Mouse (Mus musculus): ENCODE results near the gene Ak1. TPM values are rescaled to one million over a fixed set of nuclear protein-coding genes. Genes with fewer than 3 reads are reported as not detected.

The Ak1 gene
- total and polyA plus RNA-seq, 3 experiments = 1.4 to 3.9 (median 1.5) TPM

DNA sequence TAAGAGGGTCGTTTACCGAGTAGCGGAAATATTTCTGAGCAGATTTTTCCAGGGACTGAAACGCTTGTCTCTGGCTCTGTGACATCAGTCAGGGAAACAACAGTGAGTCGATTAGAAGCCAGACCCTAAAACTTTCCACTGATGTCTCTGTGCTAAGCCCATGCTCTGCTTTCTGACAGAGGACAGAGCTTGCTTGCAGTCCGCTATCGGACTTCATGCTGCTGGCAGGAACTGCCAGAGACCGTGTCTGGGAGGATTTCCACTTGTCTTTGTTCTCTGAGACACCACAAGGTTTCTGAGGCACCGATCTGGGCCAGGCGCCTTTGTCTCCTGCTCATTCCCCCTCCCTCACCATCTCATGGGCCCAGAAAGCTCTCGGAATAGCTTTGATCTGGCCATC is 46.2 kb downstream of the Ak1 start:
- Histone ChIP-seq H3K27ac (ENCODE audit: insufficient read depth, low read depth) (no peak overlapping the region), H3K79me2 (replicated peaks; ENCODE audit: control insufficient read depth, extremely low read depth, insufficient read depth, poor library complexity, severe bottlenecking) (no peaks in the 10 kb centered on the region), H3K4me2 (ENCODE audit: insufficient read depth, low read depth, poor library complexity, severe bottlenecking) (no peak overlapping the region; the same call in 1 of the 2 replicates), H3K36me3 (replicated peaks in 1 of 2; ENCODE audit: control insufficient read depth in 1 of 2, insufficient read depth in 1 of 2, low read length in 1 of 2) (no peaks in the 10 kb centered on the region), H3K27me3 (replicated peaks) (no peaks in the 10 kb centered on the region), H3K9ac (ENCODE audit: insufficient read depth, low read depth) (no peak overlapping the region), H3K4me1 (ENCODE audit: control insufficient read depth in 1 of 2, insufficient read depth in 2 of 2) (peaks cover 19 to 29% of the 10 kb centered on the region in 2 experiments), H3K4me3 (replicated peaks in 1 of 3; ENCODE audit: low read depth in 2 of 3, low read length in 2 of 3, poor library complexity in 1 of 3) (no peak overlapping the region), H3K9me3 (replicated peaks; ENCODE audit: low read length) (no peaks in the 10 kb centered on the region)
- DNase-seq (ENCODE audit: extremely low read depth) = no peak
- in situ Hi-C loops (cut with MboI; ENCODE audit: low pct_ligation_motif_present, low pct_unique_long_range_greater_than_20kb, low sequenced_read_pairs) = no loop called here
- TF ChIP-seq MYC (IDR thresholded peaks at IDR 0.05; ENCODE audit: low read depth, low read length) = no peak
- TF ChIP-seq CTCF (conservative IDR thresholded peaks at IDR 0.05 in 1 of 2, IDR thresholded peaks at IDR 0.05 in 1 of 2; ENCODE audit: low read depth in 2 of 2, low read length in 2 of 2) = no peak
- no peak for TF ChIP-seq HCFC1 (IDR thresholded peaks at IDR 0.05; ENCODE audit: low read depth, low read length)
- no peak for TF ChIP-seq POLR2AphosphoS2 (IDR thresholded peaks at IDR 0.05; ENCODE audit: low read depth, low read length)
- no peak for TF ChIP-seq TBP (conservative IDR thresholded peaks at IDR 0.05; ENCODE audit: low read depth, low read length)
- TF ChIP-seq USF1 (IDR thresholded peaks at IDR 0.05; ENCODE audit: low read depth, low read length) = no peak
- TF ChIP-seq POLR2A (IDR thresholded peaks at IDR 0.05; ENCODE audit: low read depth, low read length) = no peak
- TF ChIP-seq IRF4 (IDR thresholded peaks at IDR 0.05; ENCODE audit: low read depth, low read length) = no peak
- no peak for TF ChIP-seq ZNF384 (IDR thresholded peaks at IDR 0.05; ENCODE audit: low read depth, low read length)
- no peak for TF ChIP-seq SMC3 (IDR thresholded peaks at IDR 0.05; ENCODE audit: low read depth, low read length)
- TF ChIP-seq KAT2A (IDR thresholded peaks at IDR 0.05; ENCODE audit: insufficient replicate concordance, low read length) = no peak
- TF ChIP-seq ELF1 (IDR thresholded peaks at IDR 0.05; ENCODE audit: low read depth, low read length) = no peak
- dilution Hi-C loops (cut with MboI; ENCODE audit: extremely low pct_ligation_motif_present, extremely low pct_unique_long_range_greater_than_20kb, low sequenced_read_pairs) = no loop called here

DNA sequence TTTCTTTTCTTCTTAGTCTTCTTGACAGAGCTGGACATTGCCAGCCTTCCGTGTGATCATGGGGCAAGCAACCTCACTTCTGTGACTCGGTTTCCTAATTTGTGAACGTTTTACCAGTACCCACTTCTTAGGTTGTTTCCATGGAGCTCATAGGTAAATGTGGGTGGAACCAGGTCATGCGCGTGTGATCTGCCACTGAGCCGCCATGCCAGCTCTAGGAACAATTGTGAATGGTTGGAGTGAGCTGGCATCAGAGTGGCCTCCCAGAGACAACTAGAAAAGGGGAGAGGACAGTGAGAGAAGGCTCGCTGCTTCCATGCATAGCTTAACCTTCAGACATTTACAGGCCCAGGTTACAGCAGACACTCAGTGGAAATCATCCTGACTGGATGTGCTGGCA is 46.6 kb downstream of the Ak1 start:
- TF ChIP-seq MXI1 (IDR thresholded peaks at IDR 0.05; ENCODE audit: low read depth, low read length) (no peak), MAX (IDR thresholded peaks at IDR 0.05; ENCODE audit: low read length) (no peak), E2F4 (IDR thresholded peaks at IDR 0.05; ENCODE audit: insufficient replicate concordance, low read depth, low read length) (no peak), MAZ (IDR thresholded peaks at IDR 0.05; ENCODE audit: low read depth, low read length) (no peak), NRF1 (IDR thresholded peaks at IDR 0.05; ENCODE audit: low read depth, low read length) (no peak), TBP (conservative IDR thresholded peaks at IDR 0.05; ENCODE audit: low read depth, low read length) (no peak)
- no peaks in the 10 kb centered on the region for H3K36me3 ChIP-seq (replicated peaks in 1 of 2; ENCODE audit: control insufficient read depth in 1 of 2, insufficient read depth in 1 of 2, low read length in 1 of 2)
- dilution Hi-C loops (cut with MboI; ENCODE audit: extremely low pct_ligation_motif_present, extremely low pct_unique_long_range_greater_than_20kb, low sequenced_read_pairs) = no loop called here

More for the DNA sequence above, 46.6 kb downstream of the Ak1 start:
- Histone ChIP-seq H3K9me3 (replicated peaks; ENCODE audit: low read length) (no peaks in the 10 kb centered on the region), H3K4me2 (ENCODE audit: insufficient read depth, low read depth, poor library complexity, severe bottlenecking) (no peak overlapping the region), H3K79me2 (replicated peaks; ENCODE audit: control insufficient read depth, extremely low read depth, insufficient read depth, poor library complexity, severe bottlenecking) (no peaks in the 10 kb centered on the region), H3K4me3 (replicated peaks in 1 of 3; ENCODE audit: low read depth in 2 of 3, low read length in 2 of 3, poor library complexity in 1 of 3) (no peak overlapping the region), H3K27ac (ENCODE audit: insufficient read depth, low read depth) (no peak overlapping the region), H3K4me1 (ENCODE audit: control insufficient read depth in 1 of 2, insufficient read depth in 2 of 2) (peaks cover 23 to 31% of the 10 kb centered on the region in 2 experiments), H3K27me3 (replicated peaks) (no peaks in the 10 kb centered on the region), H3K9ac (ENCODE audit: insufficient read depth, low read depth) (no peak overlapping the region)
- in situ Hi-C loops (cut with MboI; ENCODE audit: low pct_ligation_motif_present, low pct_unique_long_range_greater_than_20kb, low sequenced_read_pairs) = no loop called here
- DNase-seq (ENCODE audit: extremely low read depth) = no peak

All from CH12.LX (cell line).